Mouse (Mus musculus) CH12.LX (cell line): ENCODE measurements around the gene Fev. TPM values are rescaled to one million over a fixed set of nuclear protein-coding genes. Genes with fewer than 3 reads are reported as not detected.

Source experiments
- DNase-seq: peaks from one replicate; pipeline ENCODE4 v3.0.0-alpha.2; 2013; ENCODE audit errors: extremely low read depth
- H3K27ac ChIP-seq: 2 replicates; pipeline ENCODE4 v1.5.1; 2012; ENCODE audit warnings: low read depth, mild to moderate bottlenecking, control low read depth, moderate library complexity; ENCODE audit not compliant: insufficient read depth
- H3K27me3 ChIP-seq: replicated peaks from 2 replicates; pipeline ENCODE3; 2012; ENCODE audit warnings: inconsistent platforms
- H3K36me3 ChIP-seq, 2 experiments: replicated peaks in 1 of 2; 2 replicates each; pipeline versions ENCODE3 to v1.6.1; 2012; ENCODE audit warnings: inconsistent platforms in 1 of 2, low read length in 1 of 2, mild to moderate bottlenecking in 1 of 2, mixed read lengths in 1 of 2, moderate library complexity in 1 of 2; ENCODE audit not compliant: control insufficient read depth in 1 of 2, insufficient read depth in 1 of 2
- H3K4me1 ChIP-seq, 2 experiments: 2 replicates each; pipeline ENCODE4 v1.6.1; 2012; ENCODE audit warnings: inconsistent platforms in 1 of 2, moderate library complexity in 1 of 2; ENCODE audit not compliant: insufficient read depth in 2 of 2, control insufficient read depth in 1 of 2
- H3K4me2 ChIP-seq: 2 replicates; pipeline ENCODE4 v1.6.1; 2012; ENCODE audit warnings: low read depth, mild to moderate bottlenecking, control low read depth; ENCODE audit not compliant: poor library complexity, insufficient read depth, severe bottlenecking
- H3K4me3 ChIP-seq, 3 experiments: fragments of 150-350 bp in 1 of 3; sonication (generic) in 1 of 3; replicated peaks in 1 of 3; 2 replicates each; pipeline versions ENCODE3 to v1.5.1; 2011 to 2012; ENCODE audit warnings: low read depth in 2 of 3, low read length in 2 of 3, mild to moderate bottlenecking in 2 of 3, moderate library complexity in 2 of 3, control low read depth in 1 of 3, improper control_type of control experiment in 1 of 3, inconsistent platforms in 1 of 3, mixed read lengths in 1 of 3; ENCODE audit not compliant: poor library complexity in 1 of 3
- H3K79me2 ChIP-seq: replicated peaks from 2 replicates; pipeline ENCODE4 v1.6.1; 2012; ENCODE audit warnings: mild to moderate bottlenecking, moderate library complexity; ENCODE audit not compliant: control insufficient read depth, poor library complexity, insufficient read depth, severe bottlenecking; ENCODE audit errors: extremely low read depth
- H3K9ac ChIP-seq: 2 replicates; pipeline ENCODE4 v1.6.1; 2012; ENCODE audit warnings: low read depth, mild to moderate bottlenecking, control low read depth, moderate library complexity; ENCODE audit not compliant: insufficient read depth
- H3K9me3 ChIP-seq: replicated peaks from 2 replicates; pipeline ENCODE3; 2012; ENCODE audit warnings: low read length, inconsistent platforms, mixed read lengths
- BHLHE40 ChIP-seq: IDR thresholded peaks from 2 replicates; pipeline ENCODE4 v1.6.1; 2011; ENCODE audit warnings: mild to moderate bottlenecking, low read depth, low read length, improper control_type of control experiment
- CHD2 ChIP-seq: IDR thresholded peaks from 2 replicates; pipeline ENCODE4 v1.6.1; 2011; ENCODE audit warnings: low read length, improper control_type of control experiment
- CTCF ChIP-seq, 2 experiments: IDR thresholded peaks in 1 of 2; conservative IDR thresholded peaks in 1 of 2; 2 replicates each; pipeline ENCODE4 v1.5.1; 2011 to 2012; ENCODE audit warnings: low read depth in 2 of 2, low read length in 2 of 2, improper control_type of control experiment in 1 of 2, inconsistent platforms in 1 of 2, mild to moderate bottlenecking in 1 of 2, moderate library complexity in 1 of 2
- HCFC1 ChIP-seq: IDR thresholded peaks from 2 replicates; pipeline ENCODE4 v1.6.1; 2012; ENCODE audit warnings: low read depth, mild to moderate bottlenecking, inconsistent platforms, low read length, improper control_type of control experiment
- JUN ChIP-seq: IDR thresholded peaks from 2 replicates; pipeline ENCODE4 v1.6.1; 2011; ENCODE audit warnings: low read depth, mild to moderate bottlenecking, low read length, improper control_type of control experiment, moderate library complexity; ENCODE audit not compliant: insufficient read depth
- JUND ChIP-seq: conservative IDR thresholded peaks from 2 replicates; pipeline ENCODE4 v1.6.1; 2011; ENCODE audit warnings: low read depth, low read length, improper control_type of control experiment
- KAT2A ChIP-seq: IDR thresholded peaks from 2 replicates; pipeline ENCODE4 v1.6.1; 2012; ENCODE audit warnings: low read length, improper control_type of control experiment, inconsistent platforms; ENCODE audit not compliant: insufficient replicate concordance
- MAX ChIP-seq: IDR thresholded peaks from 2 replicates; pipeline ENCODE4 v1.6.1; 2011; ENCODE audit warnings: low read length, improper control_type of control experiment
- MAZ ChIP-seq: IDR thresholded peaks from 2 replicates; pipeline ENCODE4 v1.6.1; 2012; ENCODE audit warnings: low read depth, mild to moderate bottlenecking, inconsistent platforms, low read length, improper control_type of control experiment, moderate library complexity
- MYC ChIP-seq: IDR thresholded peaks from 2 replicates; pipeline ENCODE4 v1.6.1; 2011; ENCODE audit warnings: low read depth, mild to moderate bottlenecking, improper control_type of control experiment, low read length
- PAX5 ChIP-seq: IDR thresholded peaks from 2 replicates; pipeline ENCODE4 v1.6.1; 2012; ENCODE audit warnings: low read length, inconsistent platforms, mixed read lengths
- POLR2AphosphoS2 ChIP-seq: IDR thresholded peaks from 2 replicates; pipeline ENCODE4 v1.6.1; 2011; ENCODE audit warnings: low read depth, low read length, improper control_type of control experiment
- RAD21 ChIP-seq: IDR thresholded peaks from 2 replicates; pipeline ENCODE4 v1.6.1; 2011; ENCODE audit warnings: low read depth, mild to moderate bottlenecking, low read length, improper control_type of control experiment, moderate library complexity
- SMC3 ChIP-seq: IDR thresholded peaks from 2 replicates; pipeline ENCODE4 v1.6.1; 2011; ENCODE audit warnings: low read depth, low read length, improper control_type of control experiment
- TCF12 ChIP-seq: IDR thresholded peaks from 2 replicates; pipeline ENCODE4 v1.6.1; 2014; ENCODE audit warnings: low read depth, mild to moderate bottlenecking, inconsistent platforms, low read length, improper control_type of control experiment
- UBTF ChIP-seq: IDR thresholded peaks from 2 replicates; pipeline ENCODE4 v1.6.1; 2012; ENCODE audit warnings: low read depth, mild to moderate bottlenecking, inconsistent platforms, low read length, improper control_type of control experiment, moderate library complexity
- ZC3H11A ChIP-seq: IDR thresholded peaks from 2 replicates; pipeline ENCODE4 v1.6.1; 2012; ENCODE audit warnings: low read depth, mild to moderate bottlenecking, inconsistent platforms, low read length, improper control_type of control experiment
- dilution Hi-C: fragments of 300-500 bp; cut with MboI; formaldehyde crosslinking; loops from 2 replicates; pipeline ENCODE4 v1.14.3; 2020; ENCODE audit warnings: low sequenced_read_pairs; ENCODE audit not compliant: extremely low pct_unique_long_range_greater_than_20kb, extremely low pct_ligation_motif_present
- in situ Hi-C: fragments of 300-500 bp; cut with MboI; formaldehyde crosslinking; loops from 3 replicates; pipeline ENCODE4 v1.14.3; 2019; ENCODE audit warnings: low sequenced_read_pairs, low pct_ligation_motif_present, low pct_unique_long_range_greater_than_20kb, mixed read lengths
- polyA plus RNA-seq: library from polyadenylated mRNA; unstranded; fragments of >175 nt; gene quantifications from 2 replicates; pipeline ENCODE4 v1.2.1, GENCODE M21; 2012; ENCODE audit warnings: low read depth; ENCODE audit not compliant: insufficient read length
- total RNA-seq, 2 experiments: library from RNA; depleted of rRNA; stranded (reverse); fragments of 300-350 nt in 1 of 2; fragments of >200 nt in 1 of 2; gene quantifications; 2 replicates each; pipeline ENCODE4 v1.2.3; 2012 to 2014

The Fev gene
- total and polyA plus RNA-seq, 3 experiments = not detected

DNA sequence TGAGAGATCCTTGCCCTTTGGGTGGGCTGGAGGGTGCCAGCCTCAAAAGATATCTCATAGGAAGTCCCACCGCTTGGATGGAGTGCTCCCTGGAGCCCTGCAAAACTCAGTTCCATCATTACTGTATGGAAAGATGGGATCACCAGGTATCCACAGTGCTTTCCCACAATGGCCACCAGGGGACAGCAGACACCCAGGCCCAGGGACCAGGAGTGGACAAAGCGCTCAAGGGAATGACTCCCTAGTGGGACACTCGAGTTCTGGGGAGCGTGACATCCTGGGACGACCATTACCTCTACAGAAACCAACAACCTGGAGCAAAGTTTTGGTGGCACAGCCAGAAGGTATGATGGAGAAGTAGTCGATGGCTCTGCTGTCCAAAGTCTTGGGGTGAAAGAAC, 41.5 kb upstream of the Fev start:
- H3K27ac ChIP-seq = no peak overlapping the region
- H3K4me1 ChIP-seq = peaks cover 0 to 2% of the 10 kb centered on the region in 2 experiments; a peak in 1 of 4 replicates
- H3K4me2 ChIP-seq = no peak overlapping the region
- in situ Hi-C loops (loop anchor here (25.0 kb wide), 2 partner anchors 336 to 536 kb away; partner anchors contain the start of genes Asic4 and Ptprn), dilution Hi-C loops (no loop called here)
- TF ChIP-seq SMC3 (peak; percentile 71), MAX (no peak), BHLHE40 (no peak), TCF12 (0 out of 2 replicates have a peak, but pooled peaks have one; percentile 12), RAD21 (peak; percentile 56), CTCF (conservative IDR thresholded peaks at IDR 0.05 in 1 of 2, IDR thresholded peaks at IDR 0.05 in 1 of 2; ENCODE audit: low read depth in 2 of 2, low read length in 2 of 2) (peak; percentile 75 to 85), KAT2A (no peak), CHD2 (no peak), UBTF (no peak), ZC3H11A (no peak)
- H3K79me2 ChIP-seq = no peaks in the 10 kb centered on the region
- no peak overlapping the region for H3K4me3 ChIP-seq
- H3K27me3 ChIP-seq = peaks cover 83% of the 10 kb centered on the region
- H3K9me3 ChIP-seq = no peaks in the 10 kb centered on the region
- H3K36me3 ChIP-seq = no peaks in the 10 kb centered on the region
- DNase-seq = no peak
- no peak overlapping the region for H3K9ac ChIP-seq

DNA sequence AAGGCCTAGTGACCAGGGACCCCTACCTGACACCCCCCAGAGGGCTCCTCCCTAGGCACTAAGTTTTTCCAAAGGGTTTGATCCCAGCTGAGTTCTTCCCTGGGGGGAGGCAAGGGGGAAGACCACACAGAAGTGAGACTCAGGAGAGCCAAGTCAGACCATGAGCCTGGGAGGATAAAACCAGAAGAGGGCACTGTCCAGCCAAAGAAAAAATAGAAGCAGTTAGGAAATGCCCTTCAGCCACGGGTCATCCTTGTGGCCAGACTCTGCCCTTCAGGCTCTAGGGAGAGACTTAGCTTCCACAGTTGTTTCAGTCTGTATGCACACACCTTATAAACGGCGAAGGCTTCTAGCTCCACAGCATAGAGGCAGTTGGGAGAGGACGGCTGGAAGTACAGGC, 39.2 kb upstream of the Fev start:
- H3K27ac ChIP-seq = no peak overlapping the region
- H3K4me1 ChIP-seq = peaks cover 0 to 2% of the 10 kb centered on the region in 2 experiments; a peak in 1 of 4 replicates
- H3K9ac ChIP-seq = no peak overlapping the region
- peaks cover 83% of the 10 kb centered on the region for H3K27me3 ChIP-seq
- TF ChIP-seq JUN (no peak), POLR2AphosphoS2 (no peak), SMC3 (no peak), MYC (no peak), PAX5 (no peak), RAD21 (peak; percentile 9), MAZ (no peak), CHD2 (no peak), TCF12 (no peak), JUND (no peak), HCFC1 (no peak), ZC3H11A (no peak), CTCF (conservative IDR thresholded peaks at IDR 0.05 in 1 of 2, IDR thresholded peaks at IDR 0.05 in 1 of 2; ENCODE audit: low read depth in 2 of 2, low read length in 2 of 2) (peak in 1 of 2 experiments; percentile 37; a peak in 2 of 4 replicates)
- no peaks in the 10 kb centered on the region for H3K9me3 ChIP-seq
- H3K36me3 ChIP-seq = no peaks in the 10 kb centered on the region
- H3K79me2 ChIP-seq = no peaks in the 10 kb centered on the region
- in situ Hi-C loops = no loop called here
- H3K4me3 ChIP-seq = no peak overlapping the region
- dilution Hi-C loops = no loop called here
- DNase-seq = no peak
- no peak overlapping the region for H3K4me2 ChIP-seq
